Mouse (Mus musculus) kidney, postnatal 25 days (tissue): ENCODE results near the gene Hba-a2.
A peak's percentile ranks its signal among the peaks of the same experiment; 100 is the strongest.
"Not testable (repeated sequence)": the region's sequence is repeated elsewhere in the genome, so short reads cannot be mapped to it uniquely, and the experiment has no call there.

ENCODE experiments used
- DNase-seq, 2 experiments: peaks; one replicate each; pipeline ENCODE4 v3.0.0; 2021; ENCODE audit warnings: mixed read lengths in 2 of 2

Gene Hba-a2

DNA sequence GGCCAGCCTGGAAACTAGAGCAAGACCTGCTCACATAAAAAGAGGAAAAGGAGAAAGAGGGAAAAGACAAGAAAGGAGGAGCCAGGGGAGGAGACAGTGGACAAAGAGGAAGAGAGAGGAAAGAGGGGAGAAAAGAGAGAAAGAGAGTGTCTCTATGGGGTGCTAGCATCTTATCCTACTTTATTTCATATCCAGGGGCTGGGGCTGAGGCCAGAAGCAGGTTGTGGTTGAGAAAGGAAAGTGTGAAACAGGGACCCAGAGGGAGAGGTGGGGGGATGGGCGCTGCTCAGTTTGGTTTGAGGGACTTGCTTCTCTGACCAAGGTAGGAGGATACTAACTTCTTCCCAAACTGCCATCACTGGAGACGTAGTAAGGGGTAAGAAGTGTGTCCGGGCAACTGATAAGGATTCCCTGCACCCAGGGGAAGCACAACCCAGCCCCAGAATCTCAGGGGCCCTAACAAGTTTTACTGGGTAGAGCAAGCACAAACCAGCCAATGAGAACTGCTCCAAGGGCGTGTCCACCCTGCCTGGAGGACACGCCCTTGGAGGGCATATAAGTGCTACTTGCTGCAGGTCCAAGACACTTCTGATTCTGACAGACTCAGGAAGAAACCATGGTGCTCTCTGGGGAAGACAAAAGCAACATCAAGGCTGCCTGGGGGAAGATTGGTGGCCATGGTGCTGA is 13.1 kb upstream of the Hba-a2 start, which contains the start of gene Hba-a1:
Hba-a1 (plus strand) TSS at position 421 of the 687 bp plus-strand sequence.
- not testable (repeated sequence) for DNase-seq

DNA sequence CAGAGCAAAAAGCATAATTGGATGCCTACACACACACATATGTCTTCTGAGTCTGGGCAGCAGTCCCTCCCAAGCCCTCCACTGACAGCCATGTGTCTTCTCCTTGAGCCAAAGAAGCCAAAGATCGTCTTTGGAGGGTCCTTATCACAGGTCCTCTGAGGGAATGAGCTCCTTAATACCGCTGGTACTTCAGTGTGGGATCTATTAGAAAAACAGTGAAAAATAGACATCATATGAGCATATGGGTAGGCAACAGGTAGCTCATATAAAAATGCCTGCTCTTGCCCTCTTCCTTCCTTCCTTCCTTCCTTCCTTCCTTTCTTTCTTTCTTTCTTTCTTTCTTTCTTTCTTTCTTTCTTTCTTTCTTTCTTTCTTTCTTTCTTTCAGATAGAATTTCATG is 11.7 kb upstream of the Hba-a2 start:
- DNase-seq = not testable (repeated sequence)

DNA sequence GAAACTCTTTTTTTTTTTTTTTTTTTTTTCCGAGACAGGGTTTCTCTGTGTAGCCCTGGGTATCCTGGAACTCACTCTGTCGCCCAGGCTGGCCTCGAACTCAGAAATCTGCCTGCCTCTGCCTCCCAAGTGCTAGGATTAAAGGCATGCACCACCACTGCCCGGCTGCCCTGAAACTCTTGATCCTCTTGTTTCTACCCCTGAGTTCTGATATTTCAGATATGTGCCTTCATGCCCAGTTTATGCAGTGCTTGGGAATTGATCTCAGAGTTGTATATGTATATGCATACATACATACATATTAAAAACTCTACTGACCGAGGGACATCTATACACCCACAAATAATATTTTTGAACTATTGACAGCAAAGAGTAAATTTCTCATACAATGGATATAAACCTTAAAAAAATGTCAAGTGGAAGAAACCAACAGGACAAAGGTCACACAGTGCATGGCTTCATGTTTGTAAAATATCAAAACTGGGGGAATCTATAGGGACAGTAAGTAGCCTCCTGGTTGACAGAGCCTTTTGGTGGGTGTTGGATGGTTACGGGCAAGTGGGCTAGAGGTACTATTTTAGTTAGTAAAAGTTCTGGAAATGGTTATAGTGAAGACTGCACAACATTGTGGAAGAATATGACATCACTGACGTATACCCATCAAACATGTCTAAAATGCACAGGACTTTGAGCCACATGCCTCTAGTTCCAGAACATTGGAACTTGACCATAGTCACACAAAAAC is 11.1 kb upstream of the Hba-a2 start:
- no peak for DNase-seq

DNA sequence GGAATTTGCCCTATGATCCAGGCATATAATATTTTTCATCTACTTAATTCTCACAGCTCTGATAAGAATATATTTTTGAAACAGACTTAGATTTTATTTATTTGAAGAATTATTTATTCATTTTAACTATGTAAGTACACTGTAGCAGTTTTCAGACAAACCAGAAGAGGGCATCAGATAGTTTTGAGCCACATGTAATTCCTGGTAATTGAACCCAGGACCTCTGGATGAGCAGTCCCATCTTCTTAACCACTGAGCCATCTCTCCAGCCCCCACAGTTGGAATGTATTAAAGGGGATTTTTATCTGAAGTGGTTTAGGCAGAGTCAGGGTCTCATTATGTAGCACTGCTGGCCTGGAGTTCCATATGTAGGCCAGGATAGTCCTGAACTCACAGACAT is 10.4 kb upstream of the Hba-a2 start:
- not testable (repeated sequence) for DNase-seq

DNA sequence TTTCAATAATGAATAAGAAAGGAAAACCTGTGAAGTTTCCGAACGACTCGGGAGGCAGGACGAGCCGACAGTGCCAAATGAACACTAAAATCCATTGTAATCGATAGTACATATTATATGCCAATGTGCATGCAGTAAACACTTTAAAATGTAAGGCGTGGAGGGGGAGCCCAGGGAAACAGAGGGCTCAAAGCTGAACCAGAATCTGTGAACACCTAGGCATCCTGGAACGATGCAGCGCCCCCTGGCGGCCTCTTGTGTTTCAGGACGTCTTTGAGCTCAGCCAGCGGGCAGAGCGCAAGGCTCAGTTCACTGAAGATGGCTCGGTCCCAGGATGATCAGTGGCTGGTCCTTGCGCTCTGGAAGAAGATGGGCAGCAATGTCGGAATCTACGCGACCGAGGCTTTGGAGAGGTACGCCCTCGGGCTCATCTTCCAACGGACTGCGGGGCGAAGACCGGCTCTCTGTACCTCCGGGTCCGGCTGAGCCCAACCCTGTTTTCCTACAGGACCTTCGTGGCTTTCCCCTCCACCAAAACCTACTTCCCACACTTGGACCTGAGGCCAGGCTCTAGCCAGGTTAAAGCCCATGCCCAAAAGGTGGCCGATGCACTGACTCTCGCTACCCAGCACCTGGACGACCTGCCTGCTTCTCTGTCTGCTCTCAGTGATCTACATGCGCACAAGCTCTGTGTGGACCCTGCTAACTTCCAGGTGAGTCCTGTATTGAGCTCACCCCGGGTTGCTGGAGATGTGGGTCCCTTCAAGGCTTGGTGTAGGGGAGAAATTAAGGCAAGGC is 9.4 kb upstream of the Hba-a2 start, which contains the start of gene Hbq1b:
Hbq1b (plus strand) TSS at position 271 of the 798 bp plus-strand sequence.
- peak; percentile 80 to 89 for DNase-seq

DNA sequence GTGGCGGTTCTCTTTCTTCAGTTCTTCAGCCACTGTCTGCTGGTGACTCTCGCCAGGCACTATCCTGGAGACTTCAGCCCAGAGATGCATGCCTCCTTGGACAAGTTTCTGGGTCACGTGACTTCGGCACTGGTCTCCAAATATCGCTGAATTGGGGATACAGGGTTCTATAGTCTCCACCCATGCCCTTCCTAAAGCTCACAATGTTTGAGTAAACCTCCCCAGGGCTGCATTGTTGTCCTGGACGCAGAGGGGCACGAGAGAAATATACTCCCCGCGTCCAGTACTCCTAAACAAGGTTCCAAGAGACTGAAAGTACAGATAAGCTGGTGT is 8.8 kb upstream of the Hba-a2 start:
- no peak for DNase-seq

DNA sequence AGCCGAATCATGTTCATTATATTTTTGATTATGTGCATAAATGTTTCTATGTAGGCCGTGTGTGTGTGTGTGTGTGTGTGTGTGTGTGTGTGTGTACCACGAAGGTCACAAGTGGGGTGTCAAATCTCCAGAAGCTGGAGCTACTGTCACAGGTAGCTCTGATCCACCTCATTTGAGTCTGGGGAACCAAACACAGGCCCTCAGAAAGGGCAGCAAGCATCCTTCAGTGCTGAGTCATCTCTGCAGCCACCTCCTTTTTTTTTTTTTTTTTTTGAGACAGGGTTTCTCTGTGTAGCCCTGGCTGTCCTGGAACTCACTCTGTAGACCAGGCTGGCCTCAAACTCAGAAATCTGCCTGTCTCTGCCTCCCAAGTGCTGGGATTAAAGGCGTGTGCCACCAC is 3.5 kb upstream of the Hba-a2 start:
- DNase-seq = not testable (repeated sequence)

DNA sequence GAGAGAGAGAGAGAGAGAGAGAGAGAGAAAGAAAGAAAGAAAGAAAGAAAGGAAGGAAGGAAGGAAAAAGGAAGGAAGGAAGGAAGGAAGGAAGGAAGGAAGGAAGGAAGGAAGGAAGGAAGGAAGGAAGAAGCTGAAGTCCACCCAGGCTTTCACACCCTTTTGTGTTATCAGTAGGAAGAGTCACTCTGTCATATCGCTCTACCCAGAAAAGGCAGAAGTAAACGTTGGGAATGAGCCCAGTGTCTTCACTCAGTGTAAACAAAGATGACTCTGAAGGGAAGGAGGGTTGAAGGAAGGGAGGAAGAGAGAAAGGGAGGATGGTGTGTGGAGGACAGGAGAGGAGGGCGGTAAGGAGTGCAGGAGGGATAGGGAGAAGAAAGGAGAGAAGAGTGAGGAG is 2.8 kb upstream of the Hba-a2 start:
- DNase-seq = not testable (repeated sequence)

DNA sequence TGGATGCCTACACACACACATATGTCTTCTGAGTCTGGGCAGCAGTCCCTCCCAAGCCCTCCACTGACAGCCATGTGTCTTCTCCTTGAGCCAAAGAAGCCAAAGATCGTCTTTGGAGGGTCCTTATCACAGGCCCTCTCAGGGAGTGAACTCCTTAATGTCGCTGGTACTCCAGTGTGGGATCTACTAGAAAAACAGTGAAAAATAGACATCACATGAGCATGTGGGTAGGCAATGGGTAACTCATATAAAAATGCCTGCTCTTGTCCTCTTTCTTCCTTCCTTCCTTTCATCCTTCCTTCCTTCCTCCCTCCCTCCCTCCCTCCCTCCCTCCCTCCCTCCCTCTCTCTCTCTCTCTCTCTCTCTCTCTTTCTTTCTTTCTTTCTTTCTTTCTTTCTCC is 1.1 kb downstream of the Hba-a2 start:
- not testable (repeated sequence) for DNase-seq

DNA sequence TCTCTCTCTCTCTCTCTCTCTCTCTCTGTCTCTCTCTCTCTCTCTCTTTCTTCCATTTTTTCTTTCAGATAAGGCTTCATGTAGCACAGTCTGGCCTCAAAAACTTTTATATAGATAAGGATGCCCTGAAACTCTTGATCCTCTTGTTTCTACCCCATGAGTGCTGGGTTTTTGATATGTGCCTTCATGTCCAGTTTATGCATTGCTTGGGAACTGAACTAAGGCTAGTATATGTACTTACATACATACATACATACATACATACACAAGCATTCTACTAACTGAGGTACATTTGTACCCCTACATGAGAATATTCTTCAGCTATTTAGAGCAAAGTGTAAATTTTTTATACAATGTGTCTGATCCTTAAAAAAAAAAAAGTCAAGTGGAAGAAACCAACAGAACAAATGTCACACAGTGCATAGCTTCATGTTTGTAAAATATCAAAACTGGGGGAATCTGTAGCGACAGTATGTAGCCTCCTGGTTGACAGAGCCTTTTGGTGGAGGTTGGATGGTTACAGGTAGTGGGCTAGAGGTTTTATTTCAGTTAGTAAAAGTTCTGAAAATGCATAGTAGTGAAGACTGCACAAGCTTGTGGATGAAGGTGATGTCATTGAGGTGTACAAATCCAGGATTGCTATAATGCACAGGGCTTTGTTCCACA is 1.7 kb downstream of the Hba-a2 start:
- no peak for DNase-seq

DNA sequence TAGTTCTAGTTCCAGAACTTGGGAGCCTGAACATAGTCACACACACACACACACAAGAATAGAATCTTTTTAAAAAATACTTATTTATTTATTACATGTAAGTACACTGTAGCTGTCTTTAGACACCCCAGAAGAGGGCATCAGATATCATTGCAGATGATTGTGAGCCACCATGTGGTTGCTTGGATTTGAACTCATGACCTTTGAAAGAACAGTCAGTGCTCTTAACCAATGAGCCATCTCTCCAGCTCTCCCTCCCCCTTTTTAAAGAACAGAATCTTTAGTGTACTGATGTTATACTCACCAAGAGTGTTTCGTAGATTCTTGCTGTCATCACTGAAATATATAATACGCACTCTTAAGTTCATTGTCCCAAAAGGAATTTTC is 2.2 kb downstream of the Hba-a2 start:
- no peak for DNase-seq

DNA sequence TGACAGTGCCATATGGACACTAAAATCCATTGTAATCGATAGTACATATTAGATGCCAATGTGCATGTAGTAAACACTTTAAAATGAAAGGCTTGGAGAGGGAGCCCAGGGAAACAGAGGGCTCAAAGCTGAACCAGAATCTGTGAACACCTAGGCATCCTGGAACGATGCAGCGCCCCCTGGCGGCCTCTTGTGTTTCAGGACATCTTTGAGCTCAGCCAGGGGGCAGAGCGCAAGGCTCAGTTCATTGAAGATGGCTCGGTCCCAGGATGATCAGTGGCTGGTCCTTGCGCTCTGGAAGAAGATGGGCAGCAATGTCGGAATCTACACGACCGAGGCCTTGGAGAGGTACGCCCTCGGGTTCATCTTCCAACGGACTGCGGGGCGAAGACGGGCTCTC is 3.6 kb downstream of the Hba-a2 start, which contains the start of gene Hbq1a:
Hbq1a (plus strand) TSS at position 205 of the 400 bp plus-strand sequence.
- DNase-seq = peak; percentile 68 to 78

DNA sequence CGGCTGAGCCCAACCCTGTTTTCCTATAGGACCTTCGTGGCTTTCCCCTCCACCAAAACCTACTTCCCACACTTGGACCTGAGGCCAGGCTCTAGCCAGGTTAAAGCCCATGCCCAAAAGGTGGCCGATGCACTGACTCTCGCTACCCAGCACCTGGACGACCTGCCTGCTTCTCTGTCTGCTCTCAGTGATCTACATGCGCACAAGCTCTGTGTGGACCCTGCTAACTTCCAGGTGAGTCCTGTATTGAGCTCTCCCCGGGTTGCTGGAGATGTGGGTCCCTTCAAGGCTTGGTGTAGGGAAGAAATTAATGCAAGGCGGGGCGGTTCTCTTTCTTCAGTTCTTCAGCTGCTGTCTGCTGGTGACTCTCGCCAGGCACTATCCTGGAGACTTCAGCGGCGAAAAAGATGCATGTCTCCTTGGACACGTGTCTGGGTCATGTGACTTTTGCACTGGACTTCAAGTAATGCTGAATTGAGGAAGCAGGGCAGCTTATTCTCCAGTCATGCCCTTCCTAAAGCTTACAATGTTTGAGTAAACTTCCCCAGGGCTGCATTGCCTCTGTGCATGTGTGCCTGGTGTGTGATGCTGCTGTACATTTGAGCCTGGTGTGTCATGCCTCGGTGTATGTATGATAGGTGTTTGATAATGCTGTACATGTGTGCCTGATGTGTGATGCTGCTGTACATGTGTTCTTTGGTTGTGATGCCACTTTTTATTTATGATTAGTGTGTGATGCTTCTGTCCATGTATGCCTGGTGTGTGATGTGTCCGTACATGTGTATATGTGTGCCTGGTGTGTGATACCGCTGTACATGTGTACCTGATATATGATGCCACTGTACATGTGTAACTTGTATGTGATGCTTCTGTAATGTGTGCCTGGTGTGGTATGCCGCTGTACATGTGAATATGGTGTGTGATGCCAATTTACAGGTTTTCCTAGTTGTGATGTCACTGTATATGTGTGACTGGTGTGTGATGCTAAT is 4.3 kb downstream of the Hba-a2 start:
- no peak for DNase-seq

DNA sequence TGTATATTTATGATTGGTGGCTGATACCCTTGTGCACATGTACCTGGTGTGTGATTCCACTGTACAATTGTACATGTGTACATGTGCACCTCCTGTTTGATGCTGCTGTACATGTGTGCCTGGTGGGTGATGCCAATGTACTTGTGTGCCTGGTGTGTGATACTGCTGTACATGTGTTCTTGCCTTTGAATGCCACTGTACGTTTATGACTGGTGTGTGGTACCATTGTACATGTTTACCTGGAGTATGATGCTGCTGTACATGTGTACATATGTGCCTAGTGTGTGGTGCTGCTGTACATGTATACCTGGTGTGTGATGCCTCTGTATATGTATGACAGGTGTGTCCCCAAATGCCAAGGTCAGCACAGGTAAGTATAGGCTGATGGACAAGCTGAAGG is 5.2 kb downstream of the Hba-a2 start:
- no peak for DNase-seq

DNA sequence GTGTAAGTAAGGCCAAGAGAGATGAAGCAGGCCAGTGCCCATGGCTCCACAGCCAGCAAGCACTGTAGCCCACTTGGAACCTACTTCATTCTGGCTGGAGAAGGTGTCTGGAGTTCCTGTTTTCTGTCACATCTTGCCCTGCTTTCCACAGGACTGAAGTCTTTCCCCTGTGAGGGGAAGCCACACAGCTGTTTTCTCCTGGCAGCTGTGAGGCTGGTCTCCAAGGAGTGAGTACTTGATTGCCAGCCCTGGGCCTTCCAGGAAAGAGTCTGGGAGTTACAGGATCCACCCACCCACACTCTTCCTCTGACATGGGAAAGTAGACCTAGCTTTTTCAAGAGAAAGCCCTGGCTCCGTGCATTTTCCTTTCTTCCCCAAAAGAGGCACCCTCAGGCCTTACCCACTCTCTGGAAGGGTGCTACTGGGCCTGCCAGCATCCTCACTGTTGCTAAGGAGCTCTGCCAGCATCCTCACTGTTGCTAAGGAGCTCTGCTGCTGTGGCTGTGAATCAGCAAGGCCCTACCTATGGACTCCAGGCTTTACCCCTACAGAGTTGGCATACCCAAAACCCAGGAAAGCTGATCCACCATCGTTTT is 6.6 kb downstream of the Hba-a2 start:
- no peak for DNase-seq

DNA sequence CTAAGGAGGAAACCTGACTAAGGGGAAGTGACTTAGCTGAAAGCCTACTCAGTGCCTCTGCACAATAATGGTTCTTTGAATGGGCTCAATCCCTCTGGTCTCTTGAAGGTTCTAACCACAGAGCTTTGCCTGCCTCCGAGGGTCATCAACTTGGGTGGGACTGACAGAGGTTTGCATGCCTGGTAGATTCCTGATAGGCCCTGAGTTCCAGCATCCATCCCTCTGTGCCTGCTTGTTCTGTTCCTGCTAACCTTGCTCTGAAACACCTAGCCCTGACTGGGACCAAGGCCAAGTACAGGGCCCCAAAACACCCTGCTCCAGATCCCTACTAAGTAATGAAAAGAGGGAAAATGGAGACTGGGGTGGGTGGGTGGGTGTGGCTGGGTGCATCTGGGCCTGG is 7.2 kb downstream of the Hba-a2 start:
- DNase-seq = no peak

DNA sequence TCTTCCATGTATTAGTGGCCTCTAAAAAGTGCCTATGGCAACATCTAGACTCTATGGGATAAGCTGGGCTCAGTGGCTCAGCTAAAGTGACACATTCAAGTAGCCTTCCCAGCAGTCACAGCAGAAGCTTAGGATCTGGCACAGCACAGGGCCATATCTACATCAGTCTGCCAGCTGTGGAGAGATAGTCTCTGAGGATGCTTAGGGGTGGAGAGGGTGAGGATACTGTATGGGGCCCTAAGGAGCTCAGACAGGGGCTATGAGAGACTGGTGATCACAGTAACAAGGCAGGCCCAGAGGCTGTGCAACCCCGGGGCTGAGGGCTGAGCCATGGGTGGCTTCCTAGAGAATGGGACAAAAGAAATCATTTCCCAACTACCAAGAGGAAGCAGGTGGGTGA is 10.7 kb downstream of the Hba-a2 start:
- DNase-seq = no peak

DNA sequence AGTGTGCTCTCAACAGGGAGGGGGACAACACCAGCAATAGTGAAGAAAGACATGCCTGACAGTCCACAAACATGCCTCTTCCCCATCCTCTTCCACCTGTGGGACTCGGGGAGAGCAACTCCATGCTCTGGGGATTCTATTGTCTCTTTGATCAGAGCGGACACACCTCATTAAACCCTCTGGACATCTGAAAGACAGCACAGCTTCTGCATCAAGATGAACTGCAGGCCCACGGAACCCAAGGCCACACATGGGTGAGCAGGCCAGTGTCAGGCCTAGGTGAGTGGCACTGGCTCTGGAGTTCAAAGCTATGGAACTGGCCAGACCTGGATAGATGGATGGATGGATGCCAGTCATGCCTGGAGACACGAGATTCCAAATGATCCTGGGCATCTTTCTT is 13.2 kb downstream of the Hba-a2 start:
- DNase-seq = no peak

DNA sequence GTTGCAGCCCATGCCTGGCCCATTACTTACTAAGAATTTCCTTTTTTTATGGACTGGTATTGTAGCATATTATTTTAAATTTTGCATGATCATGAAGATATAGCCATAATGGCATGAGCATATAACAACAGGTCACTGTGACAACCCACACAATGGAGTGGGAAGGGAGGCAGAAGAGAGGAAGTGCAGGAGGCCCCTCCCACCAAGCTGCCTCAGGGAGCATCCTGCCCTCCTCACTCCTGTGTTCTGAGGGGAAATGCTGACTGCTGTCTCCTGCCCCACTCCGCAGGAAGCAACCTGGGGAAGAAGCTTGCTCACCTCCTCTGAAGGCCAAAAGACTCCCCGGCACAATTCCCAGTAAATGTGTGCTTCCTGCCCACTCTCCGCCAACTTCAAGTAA is 13.6 kb downstream of the Hba-a2 start:
- DNase-seq = no peak

DNA sequence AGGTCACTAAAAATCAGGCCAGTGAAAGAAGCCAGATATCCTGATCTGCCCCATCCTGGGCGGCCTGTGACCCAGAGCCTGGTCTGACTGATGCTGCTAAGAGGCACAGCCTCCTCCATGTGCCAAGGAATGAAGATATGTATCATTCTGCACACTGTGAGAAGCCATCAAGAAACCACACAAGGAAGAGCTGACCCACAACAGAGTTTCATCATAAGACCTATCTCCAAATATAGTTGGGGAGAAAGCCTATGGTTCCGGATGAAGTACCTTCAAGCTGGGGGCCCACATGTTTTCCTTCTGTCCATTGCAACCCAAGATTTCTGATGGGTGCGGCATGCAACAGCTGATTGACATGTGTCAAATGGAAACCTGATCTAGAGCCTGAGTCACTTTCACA is 19.7 kb downstream of the Hba-a2 start:
- DNase-seq = no peak

DNA sequence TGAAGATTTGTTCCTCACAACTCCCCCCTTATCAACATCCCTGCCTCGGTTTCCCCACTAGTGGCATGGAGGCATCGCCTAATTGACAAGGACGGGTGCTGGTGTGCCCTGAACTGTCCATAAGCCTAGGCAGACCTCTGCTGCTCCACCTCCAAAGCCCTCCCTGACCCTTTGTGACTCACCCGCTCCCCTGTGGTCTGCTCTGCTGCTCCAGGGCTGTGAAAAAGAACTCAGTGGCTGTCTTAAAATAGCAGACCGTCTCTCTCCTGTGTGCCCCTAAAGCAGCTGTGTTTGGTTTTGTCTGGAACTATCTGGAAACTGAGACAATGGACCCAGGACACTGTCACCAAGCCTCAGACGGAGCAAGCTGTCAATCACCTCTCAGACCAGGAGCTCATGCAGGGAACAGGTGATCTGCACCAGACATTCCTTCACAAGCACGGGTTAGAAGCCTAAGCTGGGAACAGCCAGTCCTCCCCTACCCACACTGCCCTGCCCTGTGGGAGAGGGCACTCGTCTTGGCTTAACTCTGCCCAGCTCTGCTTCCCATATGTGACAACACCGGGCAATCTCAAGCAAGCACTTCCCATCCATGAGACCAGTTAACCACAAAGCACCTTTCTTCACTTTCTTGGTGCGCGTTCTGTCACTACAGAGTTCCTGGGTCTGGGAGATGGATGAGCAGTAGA is 24.4 kb downstream of the Hba-a2 start:
- DNase-seq = no peak
